Mouse (Mus musculus) liver, postnatal 0 days (tissue): Measurements from ENCODE around the gene Cxcr5.

Experiments
- CTCF ChIP-seq: sonication (generic); IDR thresholded peaks from 2 replicates; pipeline ENCODE4 v1.5.1; 2016; ENCODE audit warnings: antibody characterized with exemption, low read depth
- EP300 ChIP-seq: IDR thresholded peaks from 2 replicates; pipeline ENCODE4 v1.6.1; 2016; ENCODE audit warnings: antibody characterized with exemption, low read depth, mild to moderate bottlenecking

DNA sequence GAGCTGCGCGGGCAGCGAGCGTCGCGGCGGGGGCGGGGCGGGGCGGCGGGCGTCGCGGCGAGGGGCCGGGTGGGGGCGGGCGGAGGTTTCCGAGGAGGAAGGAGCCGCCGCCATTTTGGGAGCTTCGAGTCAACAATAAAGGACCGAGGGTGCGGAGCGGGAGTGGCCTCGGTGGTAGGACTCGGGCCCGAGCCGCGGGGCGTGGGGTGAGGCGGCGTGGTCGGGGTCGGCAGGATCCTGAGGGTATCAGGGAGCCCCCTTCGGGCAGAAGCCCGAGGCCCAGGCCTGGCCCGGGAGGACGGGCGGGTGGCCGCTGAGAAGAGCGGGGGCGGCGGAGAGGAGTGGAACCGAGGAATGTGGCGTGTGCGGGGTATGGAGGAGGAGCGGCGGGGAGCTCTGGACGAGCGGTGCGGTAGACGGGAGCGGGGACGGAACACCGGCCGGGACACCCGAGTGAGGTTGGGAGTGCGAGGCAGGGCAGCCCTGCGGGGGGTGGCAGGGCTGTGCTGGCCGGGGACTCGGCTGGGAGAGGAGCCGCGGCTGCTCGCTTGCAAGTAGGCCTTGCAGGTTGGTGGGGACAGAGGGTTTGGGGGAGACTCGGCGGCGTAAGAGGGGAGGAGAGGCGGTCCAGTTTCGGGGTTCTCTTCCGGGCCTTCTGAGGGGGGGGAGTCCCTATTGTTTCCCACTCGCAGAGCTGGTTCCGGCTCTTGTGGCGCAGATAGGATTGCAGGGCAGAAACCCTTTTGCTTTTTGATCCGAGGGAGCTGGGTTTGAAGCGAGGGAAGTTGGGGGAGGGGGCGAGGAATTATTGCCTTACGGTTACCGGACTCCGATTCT is 43.3 kb upstream of the Cxcr5 start, which contains the start of gene Ddx6:
- TF ChIP-seq CTCF (no peak), EP300 (no peak)
